Mouse (Mus musculus) cortical plate, adult 2 months (tissue): ENCODE data around the gene Prl3a1.

Experiments
- CTCF ChIP-seq: fragments of 200-500 bp; IDR thresholded peaks from 2 replicates; pipeline ENCODE4 v1.5.1; 2011; ENCODE audit warnings: mild to moderate bottlenecking, control low read depth, low read length; ENCODE audit not compliant: insufficient read depth; ENCODE audit errors: extremely low read depth
- POLR2A ChIP-seq: fragments of 200-500 bp; IDR thresholded peaks from 2 replicates; pipeline ENCODE4 v1.6.1; 2011; ENCODE audit warnings: mild to moderate bottlenecking, low read length, control low read depth; ENCODE audit not compliant: insufficient read depth; ENCODE audit errors: extremely low read depth

DNA sequence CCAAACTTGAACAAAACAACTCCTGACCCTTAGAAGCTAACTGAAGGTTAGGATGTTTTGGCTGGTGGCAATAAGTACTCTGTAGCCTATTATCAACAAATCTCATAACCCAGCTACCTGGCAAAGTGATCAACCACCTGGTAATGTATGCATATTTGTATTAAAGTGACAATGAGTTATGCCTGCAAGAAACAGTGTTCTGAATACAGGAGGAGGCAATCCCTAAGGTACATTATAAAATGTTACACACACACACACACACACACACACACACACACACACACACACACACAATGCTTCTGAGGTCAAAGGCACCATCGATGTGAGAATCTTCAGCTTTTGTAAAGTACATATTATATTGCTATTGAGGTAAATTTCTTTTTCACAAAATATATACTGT, 17.7 kb upstream of the Prl3a1 start, which contains the start of gene Prl3b1:
- TF ChIP-seq POLR2A (no peak), CTCF (no peak)
